Mouse (Mus musculus): ENCODE measurements at regions not wholly inside any gene's neighbourhood (a gene's known extent, or its start where the extent isn't known, plus 50 kb on each side); places are given as distances from the start of the nearest gene placed in this dataset.
A peak's percentile ranks its signal among the peaks of the same experiment; 100 is the strongest.

GRCm38 (mm10) chr13:101879561-101880081 lies 111.6 kb upstream of the Pik3r1 start:
- DNase-seq (ENCODE audit: low spot score in 2 of 2) = no peak

- no peak for DNase-seq (ENCODE audit: low spot score in 2 of 2)
These were observed 115.2 kb upstream of the Pik3r1 start for GRCm38 (mm10) chr13:101883177-101883576.

GRCm38 (mm10) chr13:101884752-101885151 lies 116.7 kb upstream of the Pik3r1 start:
- DNase-seq (ENCODE audit: low spot score in 2 of 2) = no peak

GRCm38 (mm10) chr13:101891473-101891872 lies 123.5 kb upstream of the Pik3r1 start:
- no peak for DNase-seq (ENCODE audit: low spot score in 2 of 2)

- DNase-seq (ENCODE audit: low spot score in 2 of 2) = no peak
These were observed 125.1 kb upstream of the Pik3r1 start for GRCm38 (mm10) chr13:101893035-101893600.

- DNase-seq (ENCODE audit: low spot score in 2 of 2) = no peak
These were observed 127.1 kb upstream of the Pik3r1 start for GRCm38 (mm10) chr13:101895161-101895560.

- no peak for DNase-seq (ENCODE audit: low spot score in 2 of 2)
These were observed 127.7 kb upstream of the Pik3r1 start for GRCm38 (mm10) chr13:101895686-101896085.

GRCm38 (mm10) chr13:101896946-101897345 lies 128.9 kb upstream of the Pik3r1 start:
- DNase-seq (ENCODE audit: low spot score in 2 of 2) = no peak

GRCm38 (mm10) chr13:101902213-101902612 lies 134.2 kb upstream of the Pik3r1 start:
- DNase-seq (ENCODE audit: low spot score in 2 of 2) = no peak

- DNase-seq (ENCODE audit: low spot score in 2 of 2) = peak; percentile 33 to 45
These were observed 138.1 kb upstream of the Pik3r1 start for GRCm38 (mm10) chr13:101905909-101906676.

- DNase-seq (ENCODE audit: low spot score in 2 of 2) = peak; percentile 33 to 48
These were observed 141.0 kb upstream of the Pik3r1 start for GRCm38 (mm10) chr13:101909026-101909425.

GRCm38 (mm10) chr13:101910687-101911086 lies 142.7 kb upstream of the Pik3r1 start:
- DNase-seq (ENCODE audit: low spot score in 2 of 2) = peak in 1 of 2 experiments; percentile 19

GRCm38 (mm10) chr13:101914132-101914531 lies 146.1 kb upstream of the Pik3r1 start:
- no peak for DNase-seq (ENCODE audit: low spot score in 2 of 2)

GRCm38 (mm10) chr13:101914691-101915541 lies 146.9 kb upstream of the Pik3r1 start:
- DNase-seq (ENCODE audit: low spot score in 2 of 2) = peak; percentile 43 to 59

- DNase-seq (ENCODE audit: low spot score in 2 of 2) = peak; percentile 45 to 69
These were observed 147.5 kb upstream of the Pik3r1 start for GRCm38 (mm10) chr13:101915542-101915941.

- DNase-seq (ENCODE audit: low spot score in 2 of 2) = no peak
These were observed 148.1 kb upstream of the Pik3r1 start for GRCm38 (mm10) chr13:101915948-101916594.

GRCm38 (mm10) chr13:101916876-101917275 lies 148.9 kb upstream of the Pik3r1 start:
- no peak for DNase-seq (ENCODE audit: low spot score in 2 of 2)

- DNase-seq (ENCODE audit: low spot score in 2 of 2) = no peak
These were observed 150.2 kb upstream of the Pik3r1 start for GRCm38 (mm10) chr13:101918185-101918584.

GRCm38 (mm10) chr13:101919266-101919665 lies 151.2 kb upstream of the Pik3r1 start:
- DNase-seq (ENCODE audit: low spot score in 2 of 2) = no peak

- no peak for DNase-seq (ENCODE audit: low spot score in 2 of 2)
These were observed 152.4 kb upstream of the Pik3r1 start for GRCm38 (mm10) chr13:101920384-101920783.

GRCm38 (mm10) chr13:101924637-101925036 lies 156.6 kb upstream of the Pik3r1 start:
- DNase-seq (ENCODE audit: low spot score in 2 of 2) = no peak

Data from left cerebral cortex, adult 18-20 months (tissue).